ENCODE assay signal across 21 mouse cellular contexts in genomic region chr4:32909996-32910395, GRCm38 (mm10). TPM values are rescaled to one million over a fixed set of nuclear protein-coding genes. Genes with fewer than 3 reads are reported as not detected.
A peak's percentile ranks its signal among the peaks of the same experiment; 100 is the strongest.
DNase-seq lines count a peak whose midpoint lies in the region; ATAC-seq and TF ChIP-seq lines count a peak whose summit lies in the region.
"Had no signal": no experiment of that assay in that cellular context is flagged by ENCODE, and none has a peak within 500 bp of the region (broad histone marks: within the 10 kb centered on the region; RNA-seq: fewer than 3 reads in every experiment).

No protein-coding gene starts in this region.

- H3K36me3 ChIP-seq in erythroblast, embryonic 14.5 days (ENCODE audit: control insufficient read depth), result no peaks in the 10 kb centered on the region
- H3K36me3 ChIP-seq in heart, embryonic 13.5 days, result no peaks in the 10 kb centered on the region
- peaks cover 0 to 9% of the 10 kb centered on the region in 2 experiments; a peak in 2 of 4 replicates for H3K36me3 ChIP-seq in MEL (ENCODE audit: control insufficient read depth in 1 of 2, insufficient read depth in 2 of 2, low read length in 2 of 2)
- no peaks in the 10 kb centered on the region for H3K36me3 ChIP-seq in liver, embryonic 15.5 days (replicated peaks)
- H3K36me3 ChIP-seq: embryonic facial prominence, embryonic 10.5 days; embryonic facial prominence, embryonic 13.5 days had no signal

- intact Hi-C loops in left cerebral cortex, postnatal 10 days (cut with DNase I), result no loop called here

- H3K4me2 ChIP-seq in heart, embryonic 13.5 days, result peak overlapping the region; percentile 24; the same call in 1 of the 2 replicates
- H3K4me2 ChIP-seq in liver, embryonic 15.5 days, result peak overlapping the region; percentile 43; the same call in 1 of the 2 replicates
- H3K4me2 ChIP-seq: embryonic facial prominence, embryonic 13.5 days; hindbrain, embryonic 14.5 days had no signal

- no peaks in the 10 kb centered on the region for H3K27me3 ChIP-seq in erythroblast, embryonic 14.5 days (ENCODE audit: control insufficient read depth)
- H3K27me3 ChIP-seq in heart, embryonic 13.5 days (replicated peaks), result no peaks in the 10 kb centered on the region
- no peaks in the 10 kb centered on the region for H3K27me3 ChIP-seq in MEL (ENCODE audit: control insufficient read depth in 1 of 2, insufficient read depth in 2 of 2, low read length in 2 of 2)
- no peaks in the 10 kb centered on the region for H3K27me3 ChIP-seq in liver, embryonic 15.5 days
- H3K27me3 ChIP-seq: embryonic facial prominence, embryonic 13.5 days had no signal

- peak overlapping the region; percentile 12 for H3K4me3 ChIP-seq in erythroblast, embryonic 14.5 days (replicated peaks)
- no peak overlapping the region for H3K4me3 ChIP-seq in heart, embryonic 13.5 days
- H3K4me3 ChIP-seq in MEL (ENCODE audit: control insufficient read depth in 1 of 2, insufficient read depth in 1 of 2, low read depth in 2 of 2, low read length in 2 of 2), result no peak overlapping the region
- no peak overlapping the region for H3K4me3 ChIP-seq in liver, embryonic 15.5 days (replicated peaks)
- H3K4me3 ChIP-seq: embryonic facial prominence, embryonic 10.5 days; embryonic facial prominence, embryonic 13.5 days had no signal

- WGBS in heart, embryonic 13.5 days, result 86% methylated on average over 1 of the region's 1 CpGs
- WGBS in liver, embryonic 15.5 days (ENCODE audit: insufficient replicate concordance), result 73% methylated on average over 1 of the region's 1 CpGs

- no peak for DNase-seq in heart, adult 11 months
- DNase-seq in MEL (ENCODE audit: low read depth, low spot score), result peak; percentile 63
- DNase-seq in frontal cortex, postnatal 36 days (ENCODE audit: low spot score in 2 of 2), result no peak
- DNase-seq in left cerebral cortex, postnatal 10 days (ENCODE audit: extremely low spot score in 1 of 2, low spot score in 2 of 2), result no peak
- DNase-seq: adrenal gland, adult 2 months; adrenal gland, postnatal 14 days; cerebellum, adult 11 months; cerebellum, adult 2 months; cerebellum, adult 9-11 months; cerebellum, postnatal 25 days; forebrain, postnatal 0 days; gastrocnemius, postnatal 25 days had no signal

- no peak for TF ChIP-seq RAD21 in MEL (IDR thresholded peaks at IDR 0.05; ENCODE audit: low read depth, low read length)

- no peak for TF ChIP-seq POLR2A in MEL (IDR thresholded peaks at IDR 0.05; ENCODE audit: control insufficient read depth in 1 of 2, insufficient read depth in 1 of 2, low read depth in 1 of 2, low read length in 2 of 2, poor library complexity in 1 of 2)

- TF ChIP-seq EP300 in MEL (IDR thresholded peaks at IDR 0.05; ENCODE audit: low read depth in 1 of 2, low read length in 2 of 2), result no peak

- H3K9ac ChIP-seq in heart, embryonic 13.5 days, result no peak overlapping the region
- H3K9ac ChIP-seq in MEL (ENCODE audit: control insufficient read depth, low read depth, low read length, poor library complexity, severe bottlenecking), result no peak overlapping the region
- no peak overlapping the region for H3K9ac ChIP-seq in liver, embryonic 15.5 days
- H3K9ac ChIP-seq: embryonic facial prominence, embryonic 13.5 days; forebrain, postnatal 0 days; hindbrain, embryonic 14.5 days had no signal

- no peaks in the 10 kb centered on the region for H3K9me3 ChIP-seq in erythroblast, embryonic 14.5 days (ENCODE audit: control insufficient read depth, low read length)
- H3K9me3 ChIP-seq in heart, embryonic 13.5 days, result no peaks in the 10 kb centered on the region
- no peaks in the 10 kb centered on the region for H3K9me3 ChIP-seq in MEL (replicated peaks; ENCODE audit: insufficient read depth, low read length)
- H3K9me3 ChIP-seq in liver, embryonic 15.5 days (replicated peaks), result no peaks in the 10 kb centered on the region
- H3K9me3 ChIP-seq: embryonic facial prominence, embryonic 10.5 days; embryonic facial prominence, embryonic 13.5 days had no signal

- H3K79me2 ChIP-seq in MEL (ENCODE audit: control insufficient read depth, insufficient read depth, low read length, poor library complexity), result no peaks in the 10 kb centered on the region

- H3K27ac ChIP-seq in heart, embryonic 13.5 days (replicated peaks), result no peak overlapping the region; the same call in 1 of the 2 replicates
- no peak overlapping the region for H3K27ac ChIP-seq in MEL (ENCODE audit: control insufficient read depth, low read depth, low read length)
- peak overlapping the region; percentile 60; the same call in 1 of the 2 replicates for H3K27ac ChIP-seq in liver, embryonic 15.5 days (replicated peaks)
- H3K27ac ChIP-seq: embryonic facial prominence, embryonic 10.5 days; embryonic facial prominence, embryonic 13.5 days; hindbrain, embryonic 14.5 days; hindbrain, postnatal 0 days had no signal

- TF ChIP-seq CTCF in MEL (IDR thresholded peaks at IDR 0.05 in 2 of 3, conservative IDR thresholded peaks at IDR 0.05 in 1 of 3; ENCODE audit: control insufficient read depth in 1 of 3, insufficient read depth in 1 of 3, low read depth in 2 of 3, low read length in 3 of 3, poor library complexity in 1 of 3, severe bottlenecking in 1 of 3), result no peak

- H3K4me1 ChIP-seq in erythroblast, embryonic 14.5 days (ENCODE audit: control insufficient read depth), result peaks cover 45% of the 10 kb centered on the region
- H3K4me1 ChIP-seq in heart, embryonic 13.5 days, result peaks cover 55% of the 10 kb centered on the region
- peaks cover 0 to 2% of the 10 kb centered on the region in 2 experiments; a peak in 2 of 4 replicates for H3K4me1 ChIP-seq in MEL (ENCODE audit: control insufficient read depth in 1 of 2, insufficient read depth in 2 of 2, low read length in 2 of 2)
- H3K4me1 ChIP-seq in liver, embryonic 15.5 days (replicated peaks), result peaks cover 29% of the 10 kb centered on the region

- ATAC-seq in erythroblast, adult 5-6 weeks (replicated peaks; ENCODE audit: low FRiP score, poor library complexity, severe bottlenecking), result no peak
- ATAC-seq in heart, embryonic 13.5 days (ENCODE audit: extremely low read depth, insufficient number of reproducible peaks, low FRiP score, low TSS enrichment), result no peak
- ATAC-seq in liver, embryonic 15.5 days (ENCODE audit: insufficient read depth), result no peak
- ATAC-seq: forebrain, embryonic 14.5 days; hindbrain, postnatal 0 days had no signal

TF ChIP-seq in MEL, 35 proteins besides CTCF, POLR2A, EP300 and RAD21:
- TF ChIP-seq NRF1 (IDR thresholded peaks at IDR 0.05; ENCODE audit: insufficient read depth, low read depth, low read length, poor library complexity, severe bottlenecking) (no peak), GATA1 (IDR thresholded peaks at IDR 0.05; ENCODE audit: low read depth, low read length) (peak; percentile 37; the same call in 1 of the 2 replicates)
TF ChIP-seq in MEL: peak in this region for 1.

RNA-seq across cellular contexts. Expression of gene Ankrd6, which starts 40.6 kb away (rescaled TPM):
- polyA plus RNA-seq in erythroblast, embryonic 14.5 days (2012), result 0.01 and 0.03 TPM in 2 replicates
- total RNA-seq in erythroblast, adult 5-6 weeks (2015; ENCODE audit: low replicate concordance), result 0.77 TPM in 1 of 2 replicates, not detected in the other
- total RNA-seq in erythroblast, adult 5-6 weeks (2017; ENCODE audit: low replicate concordance), result 0.42 and 0.77 TPM in 2 replicates
- 4.2 and 5.0 TPM in 2 replicates for polyA plus RNA-seq in heart, embryonic 13.5 days (2015; fragmentation: Nextera tagmentation; extraction: Ambion mirVana)
- 1.1 and 1.4 TPM in 2 replicates for total RNA-seq in MEL (2012; rRNA removed)
- 1 to 10 TPM in 1 of 2 experiments, not detected in 1; 1.8 TPM for polyA plus RNA-seq in MEL (2012; ENCODE audit: insufficient read depth in 1 of 2, insufficient read length in 2 of 2, low read depth in 1 of 2, low replicate concordance in 2 of 2, missing spikeins in 1 of 2)
- polyA plus RNA-seq in liver, embryonic 15.5 days (2015; fragmentation: Nextera tagmentation; extraction: Ambion mirVana), result 0.60 and 0.67 TPM in 2 replicates
- 10 to 100 TPM; 23.1 to 25.3 TPM for total RNA-seq in left cerebral cortex, postnatal 10 days (2021)
